Mouse (Mus musculus) adrenal gland, postnatal 25 days (tissue): ENCODE results near the gene Irs1. TPM values are rescaled to one million over a fixed set of nuclear protein-coding genes. Genes with fewer than 3 reads are reported as not detected.

ENCODE experiments used
- DNase-seq: peaks from one replicate; pipeline ENCODE4 v3.0.0; 2021; ENCODE audit warnings: mixed read lengths
- long read RNA-seq: library from polyadenylated mRNA; stranded (forward); transcript quantifications from one replicate; pipeline ENCODE4 v2.0.0, GENCODE M21; 2021
- total RNA-seq: library from RNA; stranded (reverse); gene quantifications from 2 replicates; pipeline ENCODE4 v1.2.3, GENCODE M21; 2021

The Irs1 gene
- total RNA-seq, result 15.7 and 17.9 TPM in 2 replicates
- long read RNA-seq, full-length matches to known transcripts, result 1 of 3 reads
- long read RNA-seq, partial matches to known transcripts, result 0 of 3 reads
- long read RNA-seq, other reads (novel, unspliced or antisense), result 2 of 3 reads

GRCm38 (mm10) chr1:82291151-82291797 is at the start of gene Irs1:
Irs1 (minus strand) TSS chr1:82291416.
- peak; percentile 88 for DNase-seq

- no peak for DNase-seq
Measured at GRCm38 (mm10) chr1:82334506-82334905, 43.3 kb upstream of the Irs1 start.

GRCm38 (mm10) chr1:82329954-82330247 is 38.7 kb upstream of the Irs1 start:
- no peak for DNase-seq

GRCm38 (mm10) chr1:82329237-82329953 is 38.2 kb upstream of the Irs1 start:
- no peak for DNase-seq

GRCm38 (mm10) chr1:82328033-82328775 is 37.0 kb upstream of the Irs1 start:
- no peak for DNase-seq

- DNase-seq, result no peak
Measured at GRCm38 (mm10) chr1:82326120-82326519, 34.9 kb upstream of the Irs1 start.

- DNase-seq, result no peak
Measured at GRCm38 (mm10) chr1:82324131-82324785, 33.0 kb upstream of the Irs1 start.

- no peak for DNase-seq
Measured at GRCm38 (mm10) chr1:82321441-82321840, 30.2 kb upstream of the Irs1 start.

GRCm38 (mm10) chr1:82320864-82321263 is 29.6 kb upstream of the Irs1 start:
- DNase-seq, result no peak

GRCm38 (mm10) chr1:82320456-82320855 is 29.2 kb upstream of the Irs1 start:
- DNase-seq, result no peak

- DNase-seq, result peak; percentile 23
Measured at GRCm38 (mm10) chr1:82316746-82317126, 25.5 kb upstream of the Irs1 start.

- DNase-seq, result peak; percentile 98
Measured at GRCm38 (mm10) chr1:82316111-82316745, 25.0 kb upstream of the Irs1 start, which contains the start of gene Rhbdd1. Rhbdd1 (plus strand) TSS chr1:82316452.

- DNase-seq, result no peak
Measured at GRCm38 (mm10) chr1:82304483-82304882, 13.3 kb upstream of the Irs1 start.

- no peak for DNase-seq
Measured at GRCm38 (mm10) chr1:82298586-82298985, 7.4 kb upstream of the Irs1 start.

- no peak for DNase-seq
Measured at GRCm38 (mm10) chr1:82294102-82294501, 2.9 kb upstream of the Irs1 start.

- peak; percentile 51 for DNase-seq
Measured at GRCm38 (mm10) chr1:82292771-82293170, 1.6 kb upstream of the Irs1 start.

- no peak for DNase-seq
Measured at GRCm38 (mm10) chr1:82291930-82292712, 905 bp upstream of the Irs1 start.

- DNase-seq, result peak; percentile 84
Measured at GRCm38 (mm10) chr1:82290723-82291150, 479 bp downstream of the Irs1 start.

- peak; percentile 42 for DNase-seq
Measured at GRCm38 (mm10) chr1:82289990-82290681, 1.1 kb downstream of the Irs1 start.
